Mouse (Mus musculus): ENCODE results near the gene 9130230L23Rik. TPM values are rescaled to one million over a fixed set of nuclear protein-coding genes. Genes with fewer than 3 reads are reported as not detected.

Gene 9130230L23Rik
- polyA plus RNA-seq (2012; rRNA removed; ENCODE audit: low replicate concordance) = 4.4 and 6.3 TPM in 2 replicates

GRCm38 (mm10) chr5:66004134-66004925 is at the start of gene 9130230L23Rik:
9130230L23Rik (minus strand) TSS chr5:66004285.

GRCm38 (mm10) chr5:65934783-65935182 is 69.3 kb downstream of the 9130230L23Rik start, which contains the start of gene Chrna9:
Chrna9 (plus strand) TSS chr5:65934921.

Other genes with a start within 250 kb of the 9130230L23Rik start
- gene N4bp2, start 240.8 kb downstream of the 9130230L23Rik start, polyA plus RNA-seq (2012; rRNA removed; ENCODE audit: low replicate concordance) = 0.78 and 3.1 TPM in 2 replicates
- gene Rhoh, start 143.1 kb downstream of the 9130230L23Rik start, polyA plus RNA-seq (2012; rRNA removed; ENCODE audit: low replicate concordance) = 0.60 and 2.3 TPM in 2 replicates
- gene Chrna9, start 69.4 kb downstream of the 9130230L23Rik start, polyA plus RNA-seq (2012; rRNA removed; ENCODE audit: low replicate concordance) = 0.05 TPM in 1 of 2 replicates, not detected in the other
- gene Rbm47, start 168.8 kb upstream of the 9130230L23Rik start, polyA plus RNA-seq (2012; rRNA removed; ENCODE audit: low replicate concordance) = 85.4 and 141 TPM in 2 replicates